Mouse (Mus musculus) stomach, postnatal 0 days (tissue): Measurements from ENCODE around the gene Rack1.

Experiments used
- CTCF ChIP-seq: IDR thresholded peaks from 2 replicates; pipeline ENCODE4 v1.5.1; 2016; ENCODE audit warnings: antibody characterized with exemption, low read depth, mild to moderate bottlenecking, moderate library complexity
- EP300 ChIP-seq: optimal IDR thresholded peaks from 2 replicates; pipeline ENCODE3; 2016; ENCODE audit warnings: antibody characterized with exemption

DNA sequence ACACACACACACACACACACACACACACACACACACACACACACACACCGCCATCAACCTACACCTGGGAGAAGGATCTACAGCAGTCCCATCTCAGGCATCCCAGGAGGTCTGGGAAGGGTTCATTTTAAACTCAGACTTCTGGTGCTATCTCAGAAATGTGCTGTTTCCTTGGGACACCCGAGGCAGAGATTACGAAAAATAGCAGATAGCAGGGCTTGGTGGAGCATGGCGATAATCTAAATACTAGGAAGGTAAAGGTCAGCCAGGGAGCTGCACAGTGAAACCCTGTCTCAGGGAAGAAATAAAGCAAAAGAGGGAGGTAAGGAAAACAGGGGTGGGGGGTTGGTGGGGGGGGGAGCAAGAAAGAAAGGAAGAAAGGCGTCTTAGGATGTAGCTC lies 2.8 kb upstream of the Rack1 start:
- TF ChIP-seq CTCF = no peak
- no peak for TF ChIP-seq EP300
